29 mouse cellular contexts compared by ENCODE assay signal in the genomic region with DNA sequence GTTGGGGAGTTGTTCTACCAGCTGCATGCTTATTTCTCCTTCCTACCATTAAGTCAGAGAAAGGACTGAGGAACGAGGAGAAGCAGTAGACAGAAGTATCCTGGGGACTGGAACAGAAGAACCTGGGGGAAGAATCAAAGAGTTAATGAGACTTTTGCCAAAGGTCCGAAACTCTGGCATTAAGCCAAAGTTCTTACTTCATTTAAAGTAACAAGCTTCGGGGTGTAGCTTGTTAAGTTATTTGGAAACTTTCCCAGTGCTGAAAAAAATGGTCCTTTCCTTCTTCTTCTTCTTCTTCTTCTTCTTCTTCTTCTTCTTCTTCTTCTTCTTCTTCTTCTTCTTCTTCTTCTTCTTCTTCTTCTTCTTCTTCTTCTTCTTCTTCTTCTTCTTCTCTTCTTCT. TPM values are rescaled to one million over a fixed set of nuclear protein-coding genes. Genes with fewer than 3 reads are reported as not detected.
"Had no signal": no experiment of that assay in that cellular context is flagged by ENCODE, and none has a peak within 500 bp of the region (broad histone marks: within the 10 kb centered on the region; RNA-seq: fewer than 3 reads in every experiment).

No protein-coding gene starts in this region.

RNA-seq across cellular contexts. Expression of a gene that starts 44.3 kb away (rescaled TPM):
- polyA plus RNA-seq: limb, embryonic 10.5 days; limb, embryonic 11.5 days; limb, embryonic 12.5 days; limb, embryonic 13.5 days; limb, embryonic 15.5 days; liver, adult 2 months; liver, embryonic 11.5 days; liver, embryonic 12.5 days; liver, embryonic 13.5 days; liver, embryonic 14.5 days; liver, embryonic 15.5 days; liver, embryonic 16.5 days; liver, postnatal 0 days; lung, adult 2 months; lung, embryonic 15.5 days; lung, embryonic 16.5 days; lung, postnatal 0 days; macrophage; midbrain, embryonic 10.5 days; midbrain, embryonic 11.5 days; midbrain, embryonic 12.5 days; midbrain, embryonic 13.5 days; midbrain, embryonic 14.5 days; midbrain, embryonic 15.5 days; midbrain, embryonic 16.5 days; midbrain, postnatal 0 days; myocyte; neural tube, embryonic 11.5 days; neural tube, embryonic 12.5 days had no signal
